Mouse (Mus musculus): ENCODE data around the gene Tuba1c.

DNA sequence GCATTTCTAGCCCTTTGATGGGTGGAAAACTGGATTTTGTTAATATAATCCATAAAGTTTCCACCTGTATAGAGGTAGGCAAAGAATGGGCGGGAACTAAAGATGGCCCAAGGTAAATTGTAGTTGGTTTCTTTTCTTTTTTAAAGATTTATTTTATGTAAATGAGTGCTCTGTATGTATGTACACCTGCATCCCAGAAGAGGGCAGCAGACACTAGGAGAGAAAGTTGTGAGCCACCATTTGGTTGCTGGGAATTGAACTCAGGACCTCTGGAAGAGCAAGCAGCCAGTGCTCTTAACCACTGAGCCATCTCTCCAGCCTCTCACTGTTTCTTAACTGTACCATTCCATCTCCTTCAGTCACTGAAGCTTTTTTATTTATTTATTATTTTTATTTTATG, 42.3 kb downstream of the Tuba1c start:
- TF ChIP-seq CTCF (IDR thresholded peaks at IDR 0.05; ENCODE audit: low read depth) (no peak), EP300 (IDR thresholded peaks at IDR 0.05; ENCODE audit: low read depth) (no peak)

Measured in heart, postnatal 0 days (tissue).